Mouse (Mus musculus) forebrain, embryonic 10.5 days (tissue): ENCODE data around the gene Arhgap5. TPM values are rescaled to one million over a fixed set of nuclear protein-coding genes. Genes with fewer than 3 reads are reported as not detected.

ENCODE experiments used
- DNase-seq: peaks from one replicate; pipeline ENCODE4 v3.0.0-alpha.2; 2017; ENCODE audit warnings: low spot score; ENCODE audit errors: extremely low spot score
- H3K27ac ChIP-seq: fragments of 300-500 bp; sonication (generic); 2 replicates; pipeline ENCODE4 v1.5.1; 2016; ENCODE audit warnings: mild to moderate bottlenecking
- H3K27me3 ChIP-seq: fragments of 300-500 bp; sonication (generic); 2 replicates; pipeline ENCODE4 v1.6.1; 2016; ENCODE audit warnings: mild to moderate bottlenecking; ENCODE audit not compliant: poor library complexity, severe bottlenecking
- H3K36me3 ChIP-seq: fragments of 300-500 bp; sonication (generic); replicated peaks from 2 replicates; pipeline ENCODE4 v1.6.1; 2016; ENCODE audit warnings: mild to moderate bottlenecking, moderate library complexity
- H3K4me1 ChIP-seq: fragments of 300-500 bp; sonication (generic); 2 replicates; pipeline ENCODE4 v1.6.1; 2016
- H3K4me3 ChIP-seq: fragments of 300-500 bp; sonication (generic); 2 replicates; pipeline ENCODE4 v1.5.1; 2016; ENCODE audit warnings: mild to moderate bottlenecking, moderate library complexity
- H3K9me3 ChIP-seq: fragments of 300-500 bp; sonication (generic); 2 replicates; pipeline ENCODE4 v1.6.1; 2016; ENCODE audit warnings: mild to moderate bottlenecking, moderate library complexity
- WGBS: fragments of 180-500 bp; shearing (Covaris S2); methylation state at CpG from one replicate; pipeline ENCODE4 v1.1.7; 2016; 5-methylcytosine and 5-hydroxymethylcytosine counted together
- polyA plus RNA-seq: library from polyadenylated mRNA; unstranded; fragments of >200 nt; fragmentation: Nextera tagmentation; extraction: Ambion mirVana; gene quantifications from 2 replicates; pipeline ENCODE4 v1.2.1, GENCODE M21; 2016

The Arhgap5 gene
- polyA plus RNA-seq, 1 experiment from 2014 or later, result 48.0 TPM

DNA sequence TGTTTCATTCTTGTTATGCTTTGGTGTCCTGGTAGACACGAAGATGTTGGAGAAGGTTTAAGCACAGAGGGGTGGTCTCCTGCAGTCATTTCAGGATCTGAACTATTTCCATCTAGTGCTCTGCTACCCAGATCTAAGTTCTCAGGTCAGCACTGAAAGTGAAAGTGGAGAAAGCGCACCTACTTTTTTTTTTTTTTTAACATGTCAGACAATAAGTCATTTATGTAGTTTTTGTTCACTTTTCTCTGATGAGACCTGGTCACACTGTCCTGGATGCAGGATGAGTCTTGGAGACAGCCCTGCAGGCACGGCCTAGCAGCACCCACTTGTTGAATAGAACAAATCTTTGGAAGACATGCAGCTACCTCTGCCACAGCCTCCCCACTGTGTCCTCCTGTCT is 111.9 kb downstream of the Arhgap5 start:
- Histone ChIP-seq H3K9me3 (no peaks in the 10 kb centered on the region), H3K4me3 (no peak overlapping the region), H3K27me3 (no peaks in the 10 kb centered on the region), H3K36me3 (no peaks in the 10 kb centered on the region), H3K4me1 (no peaks in the 10 kb centered on the region), H3K27ac (no peak overlapping the region)
- DNase-seq, result no peak
- 83% methylated on average over 3 of the region's 3 CpGs for WGBS

DNA sequence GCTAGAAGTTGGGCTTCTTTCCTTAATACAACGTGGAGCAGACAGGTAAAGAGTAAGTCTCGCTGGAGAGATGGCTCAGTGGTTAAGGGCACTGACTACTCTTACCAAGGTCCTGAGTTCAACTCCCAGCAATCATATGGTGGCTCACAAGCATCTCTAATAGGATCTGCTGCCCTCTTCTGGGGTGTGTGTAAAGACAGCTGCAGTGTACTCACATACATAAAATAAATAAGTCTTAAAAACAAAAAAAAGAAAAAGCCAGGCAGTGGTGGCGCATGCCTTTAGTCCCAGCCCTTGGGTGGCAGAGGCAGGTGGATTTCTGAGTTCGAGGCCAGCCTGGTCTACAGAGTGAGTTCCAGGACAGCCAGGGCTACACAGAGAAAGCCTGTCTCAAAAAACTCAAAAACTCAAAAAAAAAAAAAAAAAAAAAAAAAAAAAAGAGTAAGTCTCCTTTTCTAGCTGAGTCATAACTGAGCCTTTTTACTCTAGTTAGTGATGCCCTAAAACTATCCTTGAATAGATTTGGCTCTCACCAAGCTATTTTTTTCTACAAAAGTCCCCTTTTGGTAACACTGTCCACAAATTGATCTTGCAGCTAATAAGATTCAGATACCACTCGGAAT is 114.8 kb downstream of the Arhgap5 start:
- Histone ChIP-seq H3K4me1 (peaks cover 3% of the 10 kb centered on the region), H3K4me3 (no peak overlapping the region), H3K27ac (no peak overlapping the region), H3K9me3 (no peaks in the 10 kb centered on the region), H3K27me3 (no peaks in the 10 kb centered on the region), H3K36me3 (no peaks in the 10 kb centered on the region)
- 81% methylated on average over 5 of the region's 5 CpGs for WGBS
- no peak for DNase-seq

DNA sequence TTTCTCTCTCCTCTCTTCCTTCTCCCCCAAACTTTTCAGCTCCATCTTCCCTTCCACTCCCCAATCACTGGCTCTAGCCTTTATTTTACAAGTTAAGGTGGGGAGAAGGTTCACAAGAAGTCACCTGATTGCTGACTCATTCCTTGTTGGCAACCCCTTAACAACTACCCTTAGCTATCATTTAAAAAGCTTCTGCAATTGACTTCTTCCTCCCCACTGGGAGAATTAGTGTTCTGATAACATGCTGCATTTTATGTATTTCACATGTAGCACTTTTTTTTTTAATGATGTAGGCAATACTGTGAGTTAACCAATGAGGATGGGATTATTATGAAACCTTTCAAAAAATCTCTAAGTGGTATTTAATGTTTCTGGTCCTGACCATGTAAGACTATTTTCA is 115.9 kb downstream of the Arhgap5 start:
- Histone ChIP-seq H3K27ac (no peak overlapping the region), H3K4me1 (peaks cover 6% of the 10 kb centered on the region), H3K4me3 (no peak overlapping the region), H3K27me3 (no peaks in the 10 kb centered on the region), H3K36me3 (no peaks in the 10 kb centered on the region), H3K9me3 (no peaks in the 10 kb centered on the region)
- DNase-seq, result no peak

Other genes starting within 250 kb of the Arhgap5 start
- gene Akap6, start 195.4 kb downstream of the Arhgap5 start, polyA plus RNA-seq, result 2.1 and 3.0 TPM in 2 replicates